Mouse (Mus musculus) spleen, postnatal 14 days (tissue): ENCODE results near the gene Zfp446.
A peak's percentile ranks its signal among the peaks of the same experiment; 100 is the strongest.
"Not testable (repeated sequence)": the region's sequence is repeated elsewhere in the genome, so short reads cannot be mapped to it uniquely, and the experiment has no call there.

ENCODE experiments used
- DNase-seq, 2 experiments: peaks; one replicate each; pipeline ENCODE4 v3.0.0; 2021 to 2022; ENCODE audit warnings: low spot score in 2 of 2

Zfp446 gene

GRCm38 (mm10) chr7:12977682-12978389 is at the start of gene Zfp446:
TSS of gene Zfp446 (plus strand) at chr7:12977848.
- peak; percentile 92 to 95 for DNase-seq

- DNase-seq: no peak
Observed at GRCm38 (mm10) chr7:12933615-12934140, 44.0 kb upstream of the Zfp446 start.

GRCm38 (mm10) chr7:12934808-12935207 is 42.8 kb upstream of the Zfp446 start:
- DNase-seq: no peak

GRCm38 (mm10) chr7:12937254-12937803 is 40.3 kb upstream of the Zfp446 start:
- not testable (repeated sequence) for DNase-seq

- no peak for DNase-seq
Observed at GRCm38 (mm10) chr7:12940599-12940998, 37.0 kb upstream of the Zfp446 start.

GRCm38 (mm10) chr7:12943488-12943887 is 34.2 kb upstream of the Zfp446 start:
- DNase-seq: no peak

- peak; percentile 80 to 84 for DNase-seq
Observed at GRCm38 (mm10) chr7:12949032-12949871, 28.4 kb upstream of the Zfp446 start.

GRCm38 (mm10) chr7:12949872-12950229 is 27.8 kb upstream of the Zfp446 start:
- no peak for DNase-seq

- no peak for DNase-seq
Observed at GRCm38 (mm10) chr7:12954896-12955295, 22.8 kb upstream of the Zfp446 start.

- no peak for DNase-seq
Observed at GRCm38 (mm10) chr7:12957511-12957910, 20.1 kb upstream of the Zfp446 start.

- no peak for DNase-seq
Observed at GRCm38 (mm10) chr7:12958948-12959347, 18.7 kb upstream of the Zfp446 start.

GRCm38 (mm10) chr7:12959718-12960117 is 17.9 kb upstream of the Zfp446 start:
- DNase-seq: no peak

GRCm38 (mm10) chr7:12961511-12962141 is 16.0 kb upstream of the Zfp446 start:
- DNase-seq: peak in 1 of 2 experiments; percentile 40

- DNase-seq: peak; percentile 69 to 78
Observed at GRCm38 (mm10) chr7:12965678-12966091, 12.0 kb upstream of the Zfp446 start, which contains the start of gene Zfp324. TSS of gene Zfp324 (plus strand) at chr7:12965838.

- peak; percentile 49 to 56 for DNase-seq
Observed at GRCm38 (mm10) chr7:12966104-12966845, 11.4 kb upstream of the Zfp446 start.

- no peak for DNase-seq
Observed at GRCm38 (mm10) chr7:12970906-12971305, 6.7 kb upstream of the Zfp446 start.

GRCm38 (mm10) chr7:12978931-12979722 is 1.5 kb downstream of the Zfp446 start:
- DNase-seq: no peak

GRCm38 (mm10) chr7:12979776-12980175 is 2.1 kb downstream of the Zfp446 start:
- DNase-seq: no peak

- DNase-seq: no peak
Observed at GRCm38 (mm10) chr7:12980291-12980690, 2.6 kb downstream of the Zfp446 start.

GRCm38 (mm10) chr7:12985724-12986123 is 8.1 kb downstream of the Zfp446 start:
- no peak for DNase-seq
